Mouse (Mus musculus) midbrain, embryonic 15.5 days (tissue): ENCODE measurements around the gene Numbl. TPM values are rescaled to one million over a fixed set of nuclear protein-coding genes. Genes with fewer than 3 reads are reported as not detected.

Source experiments
- ATAC-seq: fragments of 200-750 bp; cut with Nextera tagmentation; replicated peaks from 2 replicates; pipeline ENCODE4 v1.8.0; 2017; ENCODE audit warnings: moderate TSS enrichment
- H3K27ac ChIP-seq: fragments of 300-500 bp; sonication (generic); 2 replicates; pipeline ENCODE4 v1.5.1; 2015; ENCODE audit warnings: mild to moderate bottlenecking, inconsistent platforms
- H3K27me3 ChIP-seq: fragments of 300-500 bp; sonication (generic); replicated peaks from 2 replicates; pipeline ENCODE4 v1.6.1; 2015; ENCODE audit warnings: inconsistent platforms
- H3K36me3 ChIP-seq: fragments of 300-500 bp; sonication (generic); replicated peaks from 2 replicates; pipeline ENCODE4 v1.6.1; 2015; ENCODE audit warnings: inconsistent platforms
- H3K4me1 ChIP-seq: fragments of 300-500 bp; sonication (generic); 2 replicates; pipeline ENCODE4 v1.6.1; 2015; ENCODE audit warnings: inconsistent platforms
- H3K4me2 ChIP-seq: fragments of 300-500 bp; sonication (generic); 2 replicates; pipeline ENCODE4 v1.6.1; 2015; ENCODE audit warnings: inconsistent platforms, mild to moderate bottlenecking, moderate library complexity
- H3K4me3 ChIP-seq: fragments of 300-500 bp; sonication (generic); 2 replicates; pipeline ENCODE4 v1.5.1; 2015; ENCODE audit warnings: mild to moderate bottlenecking, inconsistent platforms
- H3K9ac ChIP-seq: fragments of 300-500 bp; sonication (generic); 2 replicates; pipeline ENCODE4 v1.6.1; 2015; ENCODE audit warnings: mild to moderate bottlenecking, inconsistent platforms
- H3K9me3 ChIP-seq: fragments of 300-500 bp; sonication (generic); 2 replicates; pipeline ENCODE4 v1.6.1; 2016; ENCODE audit warnings: inconsistent platforms
- WGBS: fragments of 180-500 bp; shearing (Covaris S2); methylation state at CpG from one replicate; pipeline ENCODE4 v1.1.7; 2015; ENCODE audit warnings: mixed read lengths; 5-methylcytosine and 5-hydroxymethylcytosine counted together
- polyA plus RNA-seq: library from polyadenylated mRNA; unstranded; fragments of >200 nt; fragmentation: Nextera tagmentation; extraction: Ambion mirVana; gene quantifications from 2 replicates; pipeline ENCODE4 v1.2.1, GENCODE M21; 2015

Numbl gene
- polyA plus RNA-seq, 1 experiment from 2014 or later: 58.7 TPM

GRCm38 (mm10) chr7:27300351-27300750 lies 42.1 kb downstream of the Numbl start:
- ATAC-seq: no peak
- H3K4me2 ChIP-seq: no peak overlapping the region
- no peaks in the 10 kb centered on the region for H3K9me3 ChIP-seq
- WGBS: 83% methylated on average over 4 of the region's 4 CpGs
- no peak overlapping the region for H3K27ac ChIP-seq
- H3K9ac ChIP-seq: no peak overlapping the region
- H3K27me3 ChIP-seq: 0 out of 2 replicates have a peak, but pooled peaks cover 4% of the 10 kb centered on the region
- 0 out of 2 replicates have a peak, but pooled peaks cover 3% of the 10 kb centered on the region for H3K4me1 ChIP-seq
- no peaks in the 10 kb centered on the region for H3K36me3 ChIP-seq
- no peak overlapping the region for H3K4me3 ChIP-seq

- ATAC-seq: no peak
- Histone ChIP-seq H3K4me2 (no peak overlapping the region), H3K9me3 (no peaks in the 10 kb centered on the region), H3K27ac (no peak overlapping the region), H3K36me3 (no peaks in the 10 kb centered on the region), H3K9ac (no peak overlapping the region), H3K27me3 (0 out of 2 replicates have a peak, but pooled peaks cover 4% of the 10 kb centered on the region), H3K4me3 (no peak overlapping the region), H3K4me1 (0 out of 2 replicates have a peak, but pooled peaks cover 3% of the 10 kb centered on the region)
- WGBS: 81% methylated on average over 5 of the region's 5 CpGs
Measured at GRCm38 (mm10) chr7:27300801-27301200, 42.6 kb downstream of the Numbl start.

GRCm38 (mm10) chr7:27302172-27302571 lies 43.9 kb downstream of the Numbl start:
- ATAC-seq: no peak
- H3K27ac ChIP-seq: no peak overlapping the region
- 11% methylated on average over 11 of the region's 11 CpGs for WGBS
- H3K9ac ChIP-seq: no peak overlapping the region
- no peak overlapping the region for H3K4me2 ChIP-seq
- 0 out of 2 replicates have a peak, but pooled peaks cover 4% of the 10 kb centered on the region for H3K27me3 ChIP-seq
- no peaks in the 10 kb centered on the region for H3K36me3 ChIP-seq
- 0 out of 2 replicates have a peak, but pooled peaks cover 3% of the 10 kb centered on the region for H3K4me1 ChIP-seq
- H3K9me3 ChIP-seq: no peaks in the 10 kb centered on the region
- H3K4me3 ChIP-seq: no peak overlapping the region

- no peaks in the 10 kb centered on the region for H3K36me3 ChIP-seq
- ATAC-seq: no peak
- H3K4me3 ChIP-seq: no peak overlapping the region
- no peaks in the 10 kb centered on the region for H3K9me3 ChIP-seq
- no peak overlapping the region for H3K9ac ChIP-seq
- no peak overlapping the region for H3K4me2 ChIP-seq
- peaks cover 8% of the 10 kb centered on the region; the same call in 1 of the 2 replicates for H3K4me1 ChIP-seq
- 88% methylated on average over 17 of the region's 17 CpGs for WGBS
- H3K27ac ChIP-seq: no peak overlapping the region
- peaks cover 4% of the 10 kb centered on the region; the same call in 1 of the 2 replicates for H3K27me3 ChIP-seq
Measured at GRCm38 (mm10) chr7:27305091-27305730, 47.0 kb downstream of the Numbl start.

GRCm38 (mm10) chr7:27306161-27307160 lies 48.2 kb downstream of the Numbl start:
- ATAC-seq: no peak
- no peak overlapping the region for H3K4me3 ChIP-seq
- H3K9ac ChIP-seq: no peak overlapping the region
- H3K27ac ChIP-seq: no peak overlapping the region
- WGBS: 75% methylated on average over 24 of the region's 24 CpGs
- no peaks in the 10 kb centered on the region for H3K36me3 ChIP-seq
- no peak overlapping the region for H3K4me2 ChIP-seq
- peaks cover 12% of the 10 kb centered on the region; the same call in 1 of the 2 replicates for H3K4me1 ChIP-seq
- no peaks in the 10 kb centered on the region; the same call in 1 of the 2 replicates for H3K27me3 ChIP-seq
- no peaks in the 10 kb centered on the region for H3K9me3 ChIP-seq

- Histone ChIP-seq H3K4me1 (peaks cover 10% of the 10 kb centered on the region; the same call in 1 of the 2 replicates), H3K4me3 (no peak overlapping the region), H3K36me3 (no peaks in the 10 kb centered on the region), H3K27ac (no peak overlapping the region), H3K9me3 (no peaks in the 10 kb centered on the region), H3K4me2 (no peak overlapping the region), H3K27me3 (no peaks in the 10 kb centered on the region; the same call in 1 of the 2 replicates), H3K9ac (no peak overlapping the region)
- no peak for ATAC-seq
- 49% methylated on average over 9 of the region's 9 CpGs for WGBS
Measured at GRCm38 (mm10) chr7:27307551-27307950, 49.3 kb downstream of the Numbl start.

- 0 out of 2 replicates have a peak, but pooled peaks cover under 1% of the 10 kb centered on the region for H3K9me3 ChIP-seq
- H3K4me3 ChIP-seq: peak overlapping the region; percentile 18; the same call in 1 of the 2 replicates
- no peaks in the 10 kb centered on the region for H3K36me3 ChIP-seq
- no peak overlapping the region for H3K9ac ChIP-seq
- WGBS: 14% methylated on average over 28 of the region's 28 CpGs
- peaks cover 10% of the 10 kb centered on the region; the same call in 1 of the 2 replicates for H3K4me1 ChIP-seq
- peak overlapping the region; percentile 47 for H3K4me2 ChIP-seq
- H3K27me3 ChIP-seq: no peaks in the 10 kb centered on the region; the same call in 1 of the 2 replicates
- no peak overlapping the region for H3K27ac ChIP-seq
- 0 out of 2 replicates have a peak, but pooled peaks have one; percentile 19 for ATAC-seq
Measured at GRCm38 (mm10) chr7:27308821-27309549, 50.8 kb downstream of the Numbl start.

GRCm38 (mm10) chr7:27309832-27310231 lies 51.6 kb downstream of the Numbl start:
- Histone ChIP-seq H3K36me3 (no peaks in the 10 kb centered on the region), H3K4me2 (no peak overlapping the region), H3K9ac (no peak overlapping the region), H3K27ac (no peak overlapping the region), H3K4me1 (peaks cover 10% of the 10 kb centered on the region; the same call in 1 of the 2 replicates), H3K9me3 (0 out of 2 replicates have a peak, but pooled peaks cover 4% of the 10 kb centered on the region), H3K4me3 (no peak overlapping the region), H3K27me3 (no peaks in the 10 kb centered on the region; the same call in 1 of the 2 replicates)
- WGBS: 68% methylated on average over 3 of the region's 3 CpGs
- no peak for ATAC-seq

- H3K4me3 ChIP-seq: peak overlapping the region; percentile 19
- peak; percentile 55 for ATAC-seq
- no peak overlapping the region for H3K27ac ChIP-seq
- WGBS: 6% methylated on average over 17 of the region's 17 CpGs
- H3K9ac ChIP-seq: 0 out of 2 replicates have a peak overlapping the region, but pooled peaks have one; percentile 17
- peak overlapping the region; percentile 42 for H3K4me2 ChIP-seq
- 0 out of 2 replicates have a peak, but pooled peaks cover 4% of the 10 kb centered on the region for H3K9me3 ChIP-seq
- H3K4me1 ChIP-seq: peaks cover 10% of the 10 kb centered on the region; the same call in 1 of the 2 replicates
- no peaks in the 10 kb centered on the region; the same call in 1 of the 2 replicates for H3K27me3 ChIP-seq
- H3K36me3 ChIP-seq: no peaks in the 10 kb centered on the region
Measured at GRCm38 (mm10) chr7:27310306-27310705, 52.1 kb downstream of the Numbl start.

GRCm38 (mm10) chr7:27310996-27311535 lies 52.8 kb downstream of the Numbl start:
- Histone ChIP-seq H3K27me3 (no peaks in the 10 kb centered on the region; the same call in 1 of the 2 replicates), H3K4me1 (peaks cover 10% of the 10 kb centered on the region; the same call in 1 of the 2 replicates), H3K9me3 (0 out of 2 replicates have a peak, but pooled peaks cover 4% of the 10 kb centered on the region), H3K36me3 (no peaks in the 10 kb centered on the region), H3K9ac (no peak overlapping the region), H3K27ac (no peak overlapping the region), H3K4me2 (no peak overlapping the region), H3K4me3 (no peak overlapping the region)
- no peak for ATAC-seq
- WGBS: 49% methylated on average over 8 of the region's 8 CpGs
